Mouse (Mus musculus) C2C12 (cell line): ENCODE results near the gene Ccdc78.

Source experiments
- CTCF ChIP-seq: IDR thresholded peaks from one replicate; pipeline ENCODE4 v1.5.1; 2011; ENCODE audit not compliant: control insufficient read depth, insufficient read depth, insufficient read length
- USF1 ChIP-seq: IDR thresholded peaks from one replicate; pipeline ENCODE4 v1.6.1; 2011; ENCODE audit warnings: low read depth, mild to moderate bottlenecking, control low read depth, moderate library complexity

- TF ChIP-seq CTCF (no peak), USF1 (no peak)
These were observed 49.4 kb downstream of the Ccdc78 start for GRCm38 (mm10) chr17:25835816-25836215.
